Mouse (Mus musculus) urinary bladder, postnatal 14 days (tissue): Measurements from ENCODE around the gene Plekhd1.

ENCODE experiments used
- DNase-seq: peaks from one replicate; pipeline ENCODE4 v3.0.0; 2021; ENCODE audit warnings: low spot score

The Plekhd1 gene

DNA sequence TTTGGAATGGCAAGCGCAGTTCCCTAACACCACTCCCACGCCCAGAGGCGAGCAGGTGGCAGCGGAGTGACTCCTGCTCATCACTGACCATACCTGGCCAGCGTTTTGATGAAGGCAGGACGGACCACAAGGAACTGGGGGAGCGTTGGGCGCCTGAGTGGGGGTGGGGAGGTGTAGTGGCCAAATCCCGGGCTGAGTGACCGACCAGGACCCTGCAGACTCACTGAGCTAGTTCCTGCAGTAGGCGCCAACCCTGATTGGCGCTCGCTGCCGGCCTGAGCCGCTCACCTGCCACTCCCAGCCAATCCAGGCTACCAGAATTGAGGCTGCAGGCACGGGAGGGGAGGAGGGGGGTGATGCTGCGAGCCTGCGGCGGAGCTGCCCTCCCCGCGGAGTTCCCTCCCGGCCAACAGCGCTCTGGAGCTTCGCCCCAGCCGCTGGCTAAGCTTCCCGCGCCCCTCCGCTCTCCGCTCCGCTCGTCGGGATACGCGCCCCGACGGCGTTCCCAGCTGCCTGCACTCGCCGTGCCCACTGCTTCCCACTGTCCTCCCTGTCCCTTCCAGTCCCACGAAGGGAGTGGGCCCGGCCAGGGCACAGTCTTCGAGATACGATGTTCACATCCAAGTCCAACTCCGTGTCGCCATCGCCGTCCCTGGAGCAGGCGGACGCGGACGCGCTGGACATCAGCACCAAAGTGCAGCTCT lies at the start of gene Plekhd1:
Gene Plekhd1, plus strand, starts transcription at position 323 of the 704 bp plus-strand sequence.
- DNase-seq = peak; percentile 74

DNA sequence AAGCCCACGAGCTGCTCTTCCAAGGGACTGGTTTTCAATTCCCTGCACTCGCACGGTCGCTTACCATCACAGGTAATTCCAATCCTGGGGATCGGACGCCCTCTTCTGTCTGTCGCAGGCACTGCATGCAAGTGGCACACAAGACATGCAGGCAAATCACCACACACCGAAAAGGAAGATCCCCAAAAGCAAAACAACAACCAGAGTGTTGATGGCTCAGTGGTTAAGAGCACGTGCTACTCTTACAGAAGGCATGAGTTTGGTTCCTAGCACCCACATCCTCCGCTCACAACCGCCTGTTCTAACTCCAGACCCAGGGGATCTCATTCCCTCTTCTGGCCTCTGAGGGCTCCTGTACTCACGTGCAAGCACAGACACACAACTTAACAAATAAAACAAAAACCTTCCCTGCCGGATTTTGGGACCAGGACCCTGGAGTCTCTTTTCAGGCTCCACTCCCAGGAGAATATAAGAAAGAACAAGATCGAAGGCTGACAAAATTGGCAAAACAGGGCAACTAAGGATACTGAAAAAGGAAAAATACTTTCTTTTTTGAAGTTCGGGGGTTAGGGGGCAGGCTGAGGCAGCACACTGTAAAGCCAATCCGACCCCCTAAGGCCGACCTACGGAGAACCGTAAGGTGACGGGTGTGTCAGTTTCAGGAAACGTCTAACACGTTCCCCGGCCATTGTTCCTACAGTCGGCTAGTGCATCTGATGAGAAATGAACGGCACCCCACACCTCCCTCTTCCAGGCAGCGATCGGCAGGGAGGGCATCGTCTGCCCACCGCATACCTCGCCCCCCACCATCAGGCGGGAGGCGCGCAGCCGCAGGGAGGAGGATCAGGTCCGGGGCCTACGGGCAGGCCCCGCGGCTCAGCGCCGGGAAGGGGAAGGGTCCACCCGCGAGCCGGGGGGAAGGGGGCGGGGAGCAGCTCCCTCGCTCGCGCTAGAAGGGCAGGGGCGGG lies 49.4 kb upstream of the Plekhd1 start:
- DNase-seq = peak; percentile 65

GRCm38 (mm10) chr12:80643693-80644505 lies 48.5 kb upstream of the Plekhd1 start, which contains the start of the genes Slc39a9 and Erh:
TSS of gene Slc39a9 (plus strand) at chr12:80643883.
TSS of gene Erh (minus strand) at chr12:80644341.
- peak; percentile 93 for DNase-seq

GRCm38 (mm10) chr12:80644506-80644868 lies 47.9 kb upstream of the Plekhd1 start:
- no peak for DNase-seq

- no peak for DNase-seq
Observed at GRCm38 (mm10) chr12:80646377-80646776, 46.0 kb upstream of the Plekhd1 start.

GRCm38 (mm10) chr12:80653951-80654658 lies 38.3 kb upstream of the Plekhd1 start:
- DNase-seq = peak; percentile 69

- DNase-seq = no peak
Observed at GRCm38 (mm10) chr12:80654659-80655025, 37.7 kb upstream of the Plekhd1 start.

DNA sequence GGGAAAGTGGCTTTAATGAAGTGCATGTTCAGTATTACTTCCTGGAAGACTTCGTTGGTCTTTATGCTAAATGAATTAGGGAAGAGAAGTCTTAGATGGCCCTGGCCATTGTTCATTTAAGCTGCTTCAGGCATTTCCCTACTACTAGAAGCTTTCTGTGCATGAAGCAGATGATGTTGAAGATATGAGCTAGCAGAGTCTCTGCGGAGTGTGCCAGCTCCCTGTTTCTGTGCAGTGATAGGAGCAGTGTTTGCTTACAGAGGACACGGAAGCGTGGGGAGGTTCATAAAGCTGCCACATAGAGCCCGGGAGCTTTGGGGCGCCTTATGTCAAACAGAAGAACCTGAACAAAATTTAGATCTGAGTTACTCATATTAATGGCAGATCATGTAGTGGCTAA lies 33.7 kb upstream of the Plekhd1 start:
- no peak for DNase-seq

DNA sequence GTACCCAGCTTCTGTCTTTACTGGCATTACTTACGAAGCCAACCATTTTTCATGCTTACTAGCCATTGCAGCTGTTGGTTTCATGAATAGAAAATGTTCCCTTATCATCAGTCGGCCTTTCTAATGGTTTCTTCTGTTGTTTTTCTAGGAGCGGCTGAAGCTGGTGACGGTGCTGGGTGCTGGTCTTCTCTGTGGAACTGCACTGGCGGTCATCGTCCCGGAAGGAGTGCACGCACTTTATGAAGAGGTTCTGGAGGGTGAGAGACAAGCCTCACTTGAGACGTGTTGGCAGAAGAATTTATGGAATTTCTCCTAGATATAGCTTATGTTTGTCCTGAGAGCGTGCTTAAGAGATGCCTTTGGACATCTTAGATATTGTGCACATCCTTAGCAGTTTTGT lies 30.1 kb upstream of the Plekhd1 start:
- no peak for DNase-seq

- no peak for DNase-seq
Observed at GRCm38 (mm10) chr12:80663935-80664334, 28.5 kb upstream of the Plekhd1 start.

DNA sequence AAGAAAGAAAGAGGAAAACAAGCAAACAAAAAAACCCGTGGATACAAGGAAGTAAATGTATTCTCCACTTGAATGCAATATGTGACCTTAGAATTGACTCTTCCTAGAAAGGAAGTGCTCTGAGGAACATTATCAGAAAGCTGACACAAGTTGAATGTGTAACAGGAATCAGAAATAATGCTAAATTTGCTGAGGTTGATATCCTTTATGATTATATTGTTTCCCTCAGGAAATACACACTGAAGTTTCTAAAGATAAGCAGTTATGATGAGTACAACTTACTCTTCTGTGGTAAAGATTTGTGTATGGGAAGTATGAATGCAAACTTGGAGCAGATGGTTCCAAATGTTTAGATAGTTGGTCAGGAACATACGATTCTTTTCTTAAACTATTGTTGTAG lies 24.0 kb upstream of the Plekhd1 start:
- DNase-seq = no peak

GRCm38 (mm10) chr12:80673170-80673569 lies 19.2 kb upstream of the Plekhd1 start:
- peak; percentile 69 for DNase-seq

GRCm38 (mm10) chr12:80681340-80681739 lies 11.1 kb upstream of the Plekhd1 start:
- DNase-seq = peak; percentile 21

GRCm38 (mm10) chr12:80683554-80683953 lies 8.8 kb upstream of the Plekhd1 start:
- no peak for DNase-seq

GRCm38 (mm10) chr12:80684316-80684715 lies 8.1 kb upstream of the Plekhd1 start:
- DNase-seq = no peak

GRCm38 (mm10) chr12:80687788-80688211 lies 4.6 kb upstream of the Plekhd1 start:
- peak; percentile 31 for DNase-seq

DNA sequence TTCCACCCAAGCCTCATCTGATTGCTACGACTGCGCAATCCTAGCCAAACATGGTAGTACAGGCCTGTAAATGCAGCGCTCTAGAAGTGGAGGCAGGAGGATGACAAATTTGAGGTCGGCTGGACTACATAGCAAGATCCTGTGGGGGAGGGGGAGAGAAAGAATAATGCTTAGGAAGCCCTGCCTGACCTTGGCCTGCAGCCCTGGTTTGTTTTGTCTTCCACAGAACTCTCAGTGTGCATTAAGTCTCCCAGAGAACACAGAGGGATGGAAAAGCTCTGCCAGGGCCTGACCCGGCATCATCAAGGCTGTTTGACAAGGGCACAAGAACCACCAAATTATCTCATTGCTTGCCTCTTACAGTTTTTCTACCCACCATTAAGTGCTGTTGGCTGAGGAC lies 2.7 kb upstream of the Plekhd1 start:
- no peak for DNase-seq

DNA sequence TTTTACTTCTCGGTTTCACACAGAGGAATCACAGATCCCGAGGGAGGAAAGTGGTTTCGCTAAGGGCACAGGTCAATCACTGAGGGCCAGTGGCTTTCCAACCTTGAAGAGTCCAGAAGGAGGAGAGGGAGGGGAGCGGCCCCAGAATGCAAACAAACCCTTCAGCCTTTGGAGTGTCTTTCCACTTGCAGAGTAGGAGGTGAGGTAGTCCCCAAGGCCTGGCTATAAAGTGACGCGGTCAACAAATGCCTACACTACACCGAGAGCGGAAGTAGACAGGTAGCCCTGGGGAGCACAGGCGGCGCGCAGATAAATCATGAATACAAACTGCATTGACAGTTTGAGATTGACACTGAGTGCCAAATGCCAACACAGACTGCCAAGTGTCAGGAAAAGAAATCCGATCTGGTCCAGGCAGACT lies 710 bp upstream of the Plekhd1 start:
- peak; percentile 20 for DNase-seq

- no peak for DNase-seq
Observed at GRCm38 (mm10) chr12:80693700-80694099, 1.3 kb downstream of the Plekhd1 start.

- DNase-seq = no peak
Observed at GRCm38 (mm10) chr12:80695004-80695403, 2.6 kb downstream of the Plekhd1 start.

DNA sequence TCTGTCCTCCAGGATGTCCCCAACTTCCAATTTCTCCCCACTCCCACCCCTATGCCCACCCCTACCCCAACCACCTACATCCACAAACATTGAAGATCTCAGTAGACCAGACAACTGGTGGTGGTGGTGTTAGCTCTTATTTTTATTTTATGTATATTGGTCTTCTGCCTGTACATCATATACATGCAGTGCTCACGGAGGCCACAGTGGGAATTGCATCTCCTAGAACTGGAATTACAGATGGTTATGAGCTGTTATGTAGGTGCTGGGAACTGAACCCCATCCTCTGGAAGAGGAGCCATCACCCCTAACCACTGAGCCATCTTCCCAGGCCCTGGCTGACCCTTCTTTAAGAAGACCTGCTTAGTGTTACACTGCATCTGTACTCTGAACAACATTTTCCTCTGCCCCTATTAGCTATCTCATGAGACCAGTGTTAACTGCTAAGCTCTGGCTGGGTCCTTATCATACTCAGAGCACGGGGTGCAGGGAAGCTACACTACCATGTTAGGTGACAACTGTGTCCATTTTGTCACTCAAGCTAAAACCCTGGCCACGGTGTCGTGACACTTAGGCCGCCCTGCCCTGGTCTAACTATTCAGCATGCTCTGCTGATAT lies 6.2 kb downstream of the Plekhd1 start:
- DNase-seq = no peak
